Mouse (Mus musculus): ENCODE measurements around the gene Rnaseh1. TPM values are rescaled to one million over a fixed set of nuclear protein-coding genes. Genes with fewer than 3 reads are reported as not detected.

Gene Rnaseh1
- total and polyA plus RNA-seq, 2 experiments: 4.7 to 5.3 TPM

DNA sequence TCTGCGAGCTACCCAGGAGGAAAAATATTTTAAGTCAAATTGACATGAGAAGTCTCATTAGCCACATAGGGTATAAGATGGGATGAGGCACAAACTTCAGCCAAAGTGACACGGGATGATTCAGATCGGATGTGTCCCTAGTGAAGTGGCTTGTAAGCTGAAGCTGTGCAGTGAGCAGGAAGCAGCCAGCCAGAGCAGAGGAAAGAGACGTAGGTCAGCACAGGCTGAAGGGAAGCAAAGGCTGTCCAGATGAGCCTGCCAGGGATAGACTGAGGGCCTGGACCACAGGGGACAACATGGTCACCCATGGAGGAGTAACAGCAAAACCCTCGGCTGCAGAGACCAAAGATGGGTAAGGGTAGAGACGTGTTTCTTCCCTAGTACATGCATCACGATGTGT, 35.0 kb upstream of the Rnaseh1 start:
- Histone ChIP-seq H3K9ac (ENCODE audit: low read depth, low read length) (no peak overlapping the region), H3K27ac (replicated peaks; ENCODE audit: insufficient read depth, low read depth, low read length) (no peak overlapping the region), H3K4me3 (ENCODE audit: insufficient read depth, low read depth, low read length) (no peak overlapping the region), H3K4me1 (ENCODE audit: control insufficient read depth, insufficient read depth, low read length) (no peaks in the 10 kb centered on the region), H3K79me2 (ENCODE audit: control insufficient read depth, insufficient read depth, low read length) (no peaks in the 10 kb centered on the region), H3K36me3 (ENCODE audit: control insufficient read depth, insufficient read depth, low read length) (no peaks in the 10 kb centered on the region), H3K27me3 (ENCODE audit: control insufficient read depth, insufficient read depth, low read length) (no peaks in the 10 kb centered on the region)
- TF ChIP-seq CTCF (IDR thresholded peaks at IDR 0.05; ENCODE audit: low read depth, low read length): no peak
- no peak for TF ChIP-seq POLR2A (IDR thresholded peaks at IDR 0.05; ENCODE audit: extremely low read depth, insufficient read depth, low read length)
- 84% methylated on average over 7 of the region's 7 CpGs for WGBS
- no peak for DNase-seq (ENCODE audit: extremely low read depth, low read depth, low spot score)

- Histone ChIP-seq H3K4me3 (ENCODE audit: insufficient read depth, low read depth, low read length) (no peak overlapping the region), H3K36me3 (ENCODE audit: control insufficient read depth, insufficient read depth, low read length) (no peaks in the 10 kb centered on the region), H3K27ac (replicated peaks; ENCODE audit: insufficient read depth, low read depth, low read length) (no peak overlapping the region), H3K79me2 (ENCODE audit: control insufficient read depth, insufficient read depth, low read length) (no peaks in the 10 kb centered on the region), H3K4me1 (ENCODE audit: control insufficient read depth, insufficient read depth, low read length) (no peaks in the 10 kb centered on the region), H3K27me3 (ENCODE audit: control insufficient read depth, insufficient read depth, low read length) (no peaks in the 10 kb centered on the region), H3K9ac (ENCODE audit: low read depth, low read length) (no peak overlapping the region)
- no peak for TF ChIP-seq POLR2A (IDR thresholded peaks at IDR 0.05; ENCODE audit: extremely low read depth, insufficient read depth, low read length)
- TF ChIP-seq CTCF (IDR thresholded peaks at IDR 0.05; ENCODE audit: low read depth, low read length): no peak
- no peak for DNase-seq (ENCODE audit: extremely low read depth, low read depth, low spot score)
- WGBS: 76% methylated on average over 4 of the region's 4 CpGs
These were observed 32.1 kb upstream of the Rnaseh1 start for GRCm38 (mm10) chr12:28617297-28617696.

GRCm38 (mm10) chr12:28621451-28622166, 27.8 kb upstream of the Rnaseh1 start:
- 10% methylated on average over 7 of the region's 7 CpGs for WGBS
- Histone ChIP-seq H3K4me3 (ENCODE audit: insufficient read depth, low read depth, low read length) (peak overlapping the region; percentile 42), H3K4me1 (ENCODE audit: control insufficient read depth, insufficient read depth, low read length) (peaks cover 4% of the 10 kb centered on the region; the same call in 1 of the 2 replicates), H3K27ac (replicated peaks; ENCODE audit: insufficient read depth, low read depth, low read length) (peak overlapping the region; percentile 16; the same call in 1 of the 2 replicates), H3K36me3 (ENCODE audit: control insufficient read depth, insufficient read depth, low read length) (no peaks in the 10 kb centered on the region), H3K9ac (ENCODE audit: low read depth, low read length) (no peak overlapping the region), H3K27me3 (ENCODE audit: control insufficient read depth, insufficient read depth, low read length) (no peaks in the 10 kb centered on the region), H3K79me2 (ENCODE audit: control insufficient read depth, insufficient read depth, low read length) (no peaks in the 10 kb centered on the region)
- DNase-seq (ENCODE audit: extremely low read depth, low read depth, low spot score): no peak
- no peak for TF ChIP-seq CTCF (IDR thresholded peaks at IDR 0.05; ENCODE audit: low read depth, low read length)
- no peak for TF ChIP-seq POLR2A (IDR thresholded peaks at IDR 0.05; ENCODE audit: extremely low read depth, insufficient read depth, low read length)

- H3K4me3 ChIP-seq (ENCODE audit: insufficient read depth, low read depth, low read length): peak overlapping the region; percentile 42; the same call in 1 of the 2 replicates
- H3K27ac ChIP-seq (replicated peaks; ENCODE audit: insufficient read depth, low read depth, low read length): peak overlapping the region; percentile 31
- TF ChIP-seq POLR2A (IDR thresholded peaks at IDR 0.05; ENCODE audit: extremely low read depth, insufficient read depth, low read length) (no peak), CTCF (IDR thresholded peaks at IDR 0.05; ENCODE audit: low read depth, low read length) (no peak)
These were observed 27.3 kb upstream of the Rnaseh1 start for GRCm38 (mm10) chr12:28622167-28622532.

GRCm38 (mm10) chr12:28622641-28623040, 26.8 kb upstream of the Rnaseh1 start:
- TF ChIP-seq CTCF (IDR thresholded peaks at IDR 0.05; ENCODE audit: low read depth, low read length): no peak
- TF ChIP-seq POLR2A (IDR thresholded peaks at IDR 0.05; ENCODE audit: extremely low read depth, insufficient read depth, low read length): no peak
- 82% methylated on average over 1 of the region's 1 CpGs for WGBS

More at GRCm38 (mm10) chr12:28622167-28622532, 27.3 kb upstream of the Rnaseh1 start:
- no peaks in the 10 kb centered on the region for H3K36me3 ChIP-seq (ENCODE audit: control insufficient read depth, insufficient read depth, low read length)
- H3K79me2 ChIP-seq (ENCODE audit: control insufficient read depth, insufficient read depth, low read length): no peaks in the 10 kb centered on the region
- no peak overlapping the region; the same call in 1 of the 2 replicates for H3K9ac ChIP-seq (ENCODE audit: low read depth, low read length)
- 65% methylated on average over 5 of the region's 5 CpGs for WGBS
- peaks cover 4% of the 10 kb centered on the region; the same call in 1 of the 2 replicates for H3K4me1 ChIP-seq (ENCODE audit: control insufficient read depth, insufficient read depth, low read length)
- no peaks in the 10 kb centered on the region for H3K27me3 ChIP-seq (ENCODE audit: control insufficient read depth, insufficient read depth, low read length)
- no peak for DNase-seq (ENCODE audit: extremely low read depth, low read depth, low spot score)

DNA sequence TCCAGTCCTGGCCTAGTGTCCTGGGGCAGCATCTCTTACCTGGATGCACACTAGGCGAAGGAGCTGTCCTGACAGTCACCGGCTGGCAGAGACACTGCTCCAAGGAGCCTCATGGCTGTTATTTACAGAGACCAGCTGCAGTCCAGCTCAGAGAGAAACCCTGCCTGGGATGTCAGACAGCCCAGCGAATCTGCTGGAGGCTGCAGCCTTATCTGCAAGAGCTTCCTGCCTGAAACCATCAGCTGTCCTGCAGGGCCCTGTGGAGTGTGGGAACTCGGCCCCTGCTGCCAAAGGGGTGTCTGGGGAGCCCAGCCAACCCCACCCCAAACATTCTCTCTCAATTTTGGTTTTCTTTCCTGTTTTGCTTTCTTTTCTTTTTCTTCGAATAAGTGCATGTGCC, 26.2 kb upstream of the Rnaseh1 start, which contains the start of gene Colec11:
Colec11 (minus strand) TSS at position 183 of the 400 bp plus-strand sequence.
- peak within 1 kb of the TSS; percentile 64 for H3K9ac ChIP-seq (ENCODE audit: low read depth, low read length)
- peak within 1 kb of the TSS; percentile 54 for H3K4me3 ChIP-seq (ENCODE audit: insufficient read depth, low read depth, low read length)
- WGBS: 79% methylated on average over 5 of the region's 5 CpGs
- DNase-seq (ENCODE audit: extremely low read depth, low read depth, low spot score): no peak
- TF ChIP-seq CTCF (IDR thresholded peaks at IDR 0.05; ENCODE audit: low read depth, low read length) (no peak), POLR2A (IDR thresholded peaks at IDR 0.05; ENCODE audit: extremely low read depth, insufficient read depth, low read length) (0 out of 2 replicates have a peak, but pooled peaks have one; percentile 10)
- H3K27ac ChIP-seq (replicated peaks; ENCODE audit: insufficient read depth, low read depth, low read length): peak within 1 kb of the TSS; percentile 31
- H3K4me1 ChIP-seq (ENCODE audit: control insufficient read depth, insufficient read depth, low read length): peaks cover 4% of the 10 kb centered on the region; the same call in 1 of the 2 replicates
- H3K27me3 ChIP-seq (ENCODE audit: control insufficient read depth, insufficient read depth, low read length): no peaks in the 10 kb centered on the region
- H3K36me3 ChIP-seq (ENCODE audit: control insufficient read depth, insufficient read depth, low read length): no peaks in the 10 kb centered on the region
- H3K79me2 ChIP-seq (ENCODE audit: control insufficient read depth, insufficient read depth, low read length): no peaks in the 10 kb centered on the region

More at GRCm38 (mm10) chr12:28622641-28623040, 26.8 kb upstream of the Rnaseh1 start:
- Histone ChIP-seq H3K27ac (replicated peaks; ENCODE audit: insufficient read depth, low read depth, low read length) (peak overlapping the region; percentile 31), H3K4me3 (ENCODE audit: insufficient read depth, low read depth, low read length) (peak overlapping the region; percentile 42; the same call in 1 of the 2 replicates), H3K4me1 (ENCODE audit: control insufficient read depth, insufficient read depth, low read length) (peaks cover 4% of the 10 kb centered on the region; the same call in 1 of the 2 replicates), H3K9ac (ENCODE audit: low read depth, low read length) (peak overlapping the region; percentile 58), H3K27me3 (ENCODE audit: control insufficient read depth, insufficient read depth, low read length) (no peaks in the 10 kb centered on the region), H3K36me3 (ENCODE audit: control insufficient read depth, insufficient read depth, low read length) (no peaks in the 10 kb centered on the region), H3K79me2 (ENCODE audit: control insufficient read depth, insufficient read depth, low read length) (no peaks in the 10 kb centered on the region)
- DNase-seq (ENCODE audit: extremely low read depth, low read depth, low spot score): no peak
